Mouse (Mus musculus) embryonic stem cell, embryonic (primary cell): ENCODE measurements around the gene Drd4.

Source experiments
- CTCF ChIA-PET, 4 experiments: fragments of 300-600 bp in 2 of 4; fragments of 350-600 bp in 2 of 4; sonication (Branson Sonifier 250); formaldehyde crosslinking; loops; one replicate each; lab custom pipeline; 2022; ENCODE audit warnings: inconsistent platforms in 2 of 4; lab: Charles Lee
- POLR2A ChIA-PET, 4 experiments: fragments of 300-600 bp in 2 of 4; fragments of 350-600 bp in 2 of 4; sonication (Branson Sonifier 250); formaldehyde crosslinking; loops; one replicate each; lab custom pipeline; 2022; ENCODE audit warnings: antibody characterized with exemption in 4 of 4, inconsistent platforms in 1 of 4; lab: Charles Lee

The Drd4 gene

GRCm38 (mm10) chr7:141277701-141278678 lies 13.8 kb upstream of the Drd4 start:
- ChIA-PET POLR2A (interaction anchor here in 3 of 4 experiments (0.8 to 4.0 kb wide), 31 partner anchors 7 to 319 kb away, joined by 3 to 32 read pairs (median 3); partner anchors contain the start of genes Deaf1 (in 1 of the 3), Drd4 (in 1 of the 3), Irf7 (in 1 of the 3) and Rassf7 (in 1 of the 3)), CTCF (interaction anchor here in 3 of 4 experiments (0.7 to 1.8 kb wide), 19 partner anchors 8 to 206 kb away, joined by 3 to 7 read pairs (median 4); partner anchors contain the start of genes Eps8l2 (in 1 of the 3), Irf7 (in 1 of the 3) and Taldo1 (in 1 of the 3))

- POLR2A ChIA-PET, result interaction anchor here in 3 of 4 experiments (0.8 to 4.0 kb wide), 36 partner anchors 9 to 320 kb away, joined by 3 to 32 read pairs (median 4); partner anchors contain the start of genes Taldo1 (in 2 of the 3), Deaf1 (in 1 of the 3), Irf7 (in 1 of the 3) and Rassf7 (in 1 of the 3)
- CTCF ChIA-PET, result interaction anchor here (0.5 to 1.8 kb wide), 27 partner anchors 9 to 202 kb away, joined by 3 to 10 read pairs (median 3); partner anchors contain the start of genes Irf7 (in 2 of the 4), Taldo1 (in 2 of the 4) and Eps8l2 (in 1 of the 4)
Observed at GRCm38 (mm10) chr7:141278766-141279590, 12.8 kb upstream of the Drd4 start, which contains the start of gene Sct. Sct (minus strand) TSS chr7:141279133.

GRCm38 (mm10) chr7:141281442-141281841 lies 10.4 kb upstream of the Drd4 start:
- ChIA-PET POLR2A (interaction anchor here in 2 of 4 experiments (0.6 to 1.4 kb wide), 6 partner anchors 7 to 950 kb away, joined by 3 to 4 read pairs (median 3); no protein-coding TSS in a partner anchor), CTCF (interaction anchor here in 1 of 4 experiments (1.6 kb wide), 1 partner anchor 29 kb away, joined by 4 read pairs; no protein-coding TSS in a partner anchor)

GRCm38 (mm10) chr7:141282756-141283155 lies 9.1 kb upstream of the Drd4 start:
- ChIA-PET POLR2A (interaction anchor here in 2 of 4 experiments (0.7 to 1.5 kb wide), 3 partner anchors 10 to 43 kb away, joined by 3 to 4 read pairs (median 3); no protein-coding TSS in a partner anchor), CTCF (interaction anchor here in 2 of 4 experiments (0.5 to 0.6 kb wide), 2 partner anchors 11 to 270 kb away, joined by 4 to 7 read pairs; no protein-coding TSS in a partner anchor)

GRCm38 (mm10) chr7:141288042-141288441 lies 3.8 kb upstream of the Drd4 start:
- CTCF ChIA-PET, result interaction anchor here (0.6 to 1.2 kb wide), 4 partner anchors 9 to 410 kb away, joined by 3 to 5 read pairs (median 4); partner anchors contain the start of gene Sct (in 1 of the 4)
- POLR2A ChIA-PET, result interaction anchor here in 1 of 4 experiments (1.0 to 1.6 kb wide), 4 partner anchors 7 to 40 kb away, joined by 3 to 7 read pairs (median 4); partner anchors contain the start of genes Deaf1, Irf7, Sct and Tmem80

GRCm38 (mm10) chr7:141292583-141293388 lies 980 bp downstream of the Drd4 start:
- CTCF ChIA-PET, result interaction anchor here in 2 of 4 experiments (0.6 to 1.8 kb wide), 4 partner anchors 14 to 212 kb away, joined by 3 to 14 read pairs (median 3); partner anchors contain the start of gene Sct (in 1 of the 2)
- POLR2A ChIA-PET, result interaction anchor here (0.6 to 4.2 kb wide), 14 partner anchors 9 to 1342 kb away, joined by 3 to 32 read pairs (median 4); partner anchors contain the start of genes Eps8l2 (in 2 of the 4), Sct (in 2 of the 4) and Cdhr5 (in 1 of the 4)

GRCm38 (mm10) chr7:141293852-141294471 lies 2.2 kb downstream of the Drd4 start:
- POLR2A ChIA-PET, result interaction anchor here in 3 of 4 experiments (0.6 to 4.2 kb wide), 12 partner anchors 10 to 147 kb away, joined by 3 to 32 read pairs (median 4); partner anchors contain the start of genes Sct (in 2 of the 3), Cdhr5 (in 1 of the 3), Eps8l2 (in 1 of the 3) and Irf7 (in 1 of the 3)
- CTCF ChIA-PET, result interaction anchor here in 3 of 4 experiments (0.6 to 1.8 kb wide), 6 partner anchors 11 to 98 kb away, joined by 3 to 7 read pairs (median 4); partner anchors contain the start of gene Taldo1 (in 1 of the 3)

- ChIA-PET CTCF (interaction anchor here in 2 of 4 experiments (0.6 to 1.8 kb wide), 3 partner anchors 11 to 98 kb away, joined by 5 to 7 read pairs (median 6); partner anchors contain the start of gene Taldo1 (in 1 of the 2)), POLR2A (interaction anchor here in 3 of 4 experiments (0.6 to 4.2 kb wide), 18 partner anchors 10 to 146 kb away, joined by 3 to 32 read pairs (median 4); partner anchors contain the start of genes Sct (in 2 of the 3), Cdhr5 (in 1 of the 3), Eps8l2 (in 1 of the 3) and Irf7 (in 1 of the 3))
Observed at GRCm38 (mm10) chr7:141294479-141294878, 2.7 kb downstream of the Drd4 start.

- ChIA-PET POLR2A (interaction anchor here in 1 of 4 experiments (1.1 to 1.5 kb wide), 2 partner anchors 49 to 167 kb away, joined by 3 read pairs; no protein-coding TSS in a partner anchor), CTCF (interaction anchor here in 1 of 4 experiments (0.6 kb wide), 1 partner anchor 160 kb away, joined by 5 read pairs; no protein-coding TSS in a partner anchor)
Observed at GRCm38 (mm10) chr7:141297926-141298650, 6.3 kb downstream of the Drd4 start.

- ChIA-PET CTCF (no interaction called here), POLR2A (interaction anchor here in 1 of 4 experiments (0.7 to 1.9 kb wide), 2 partner anchors 9 to 137 kb away, joined by 3 to 4 read pairs; no protein-coding TSS in a partner anchor)
Observed at GRCm38 (mm10) chr7:141299175-141299574, 7.4 kb downstream of the Drd4 start.

GRCm38 (mm10) chr7:141301386-141301785 lies 9.6 kb downstream of the Drd4 start:
- ChIA-PET POLR2A (interaction anchor here in 2 of 4 experiments (0.6 to 1.9 kb wide), 7 partner anchors 15 to 450 kb away, joined by 3 to 6 read pairs (median 4); partner anchors contain the start of genes Rassf7 (in 1 of the 2) and Sct (in 1 of the 2)), CTCF (interaction anchor here in 2 of 4 experiments (0.6 to 0.8 kb wide), 2 partner anchors 22 to 29 kb away, joined by 3 read pairs; no protein-coding TSS in a partner anchor)

GRCm38 (mm10) chr7:141302702-141303268 lies 11.0 kb downstream of the Drd4 start:
- CTCF ChIA-PET, result interaction anchor here in 1 of 4 experiments (1.1 kb wide), 1 partner anchor 24 kb away, joined by 3 read pairs; the partner anchor contains the start of gene Sct
- POLR2A ChIA-PET, result interaction anchor here in 3 of 4 experiments (0.6 to 3.0 kb wide), 17 partner anchors 8 to 166 kb away, joined by 3 to 11 read pairs (median 3); partner anchors contain the start of genes Deaf1 (in 2 of the 3), Tmem80 (in 2 of the 3), Cdhr5 (in 1 of the 3) and Drd4 (in 1 of the 3)

GRCm38 (mm10) chr7:141304537-141304936 lies 12.7 kb downstream of the Drd4 start:
- POLR2A ChIA-PET, result interaction anchor here in 1 of 4 experiments (0.6 to 3.0 kb wide), 3 partner anchors 10 to 76 kb away, joined by 3 to 11 read pairs (median 4); partner anchors contain the start of gene Phrf1
- CTCF ChIA-PET, result interaction anchor here in 1 of 4 experiments (0.6 kb wide), 1 partner anchor 13 kb away, joined by 3 read pairs; no protein-coding TSS in a partner anchor
